Comparison of ENCODE assay signal across 8 mouse cellular contexts in the genomic region with DNA sequence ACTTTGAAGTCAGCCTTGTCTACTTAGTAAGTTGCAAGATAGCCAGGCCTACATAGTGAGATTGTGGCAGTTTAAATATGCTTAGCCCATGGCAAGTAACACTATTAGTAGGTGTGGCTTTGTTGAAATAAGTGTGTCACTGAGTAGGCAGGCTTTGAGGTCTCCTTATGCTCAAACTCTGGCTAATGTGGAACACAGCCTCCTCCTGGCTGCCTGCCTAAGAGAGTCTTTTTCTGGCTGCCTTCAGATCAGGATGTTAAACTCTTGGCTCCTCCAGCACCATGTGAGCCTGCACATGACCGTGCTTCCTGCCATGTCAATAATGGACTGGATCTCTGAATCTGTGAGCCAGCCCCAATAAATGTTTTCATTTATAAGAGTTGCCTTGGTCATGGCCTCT. TPM values are rescaled to one million over a fixed set of nuclear protein-coding genes. Genes with fewer than 3 reads are reported as not detected.
DNase-seq lines count a peak whose midpoint lies in the region.

No protein-coding gene starts in this region.

- peak; percentile 31 for DNase-seq in adrenal gland, postnatal 14 days
- DNase-seq in adrenal gland, adult 8-10 months = no peak
- DNase-seq in 3T3-L1 (ENCODE audit: low read depth, low spot score) = peak; percentile 79
- DNase-seq in gastrocnemius, postnatal 4 days (ENCODE audit: low spot score in 2 of 2) = peak; percentile 30 to 41
- DNase-seq in lung, postnatal 10 days = peak; percentile 24
- no peak for DNase-seq in thymus, postnatal 0 days (ENCODE audit: low spot score)
- DNase-seq in adrenal gland, adult 18-20 months (ENCODE audit: low spot score in 2 of 2) = no peak
- no peak for DNase-seq in yolk sac, embryonic 10.5 days (ENCODE audit: low spot score)

RNA-seq across cellular contexts. Expression of a gene that starts 8.5 kb away (rescaled TPM):
- 67.6 and 73.0 TPM in 2 replicates for total RNA-seq in adrenal gland, postnatal 14 days (2021)
- 100 to 1,000 TPM in 2 of 4 experiments, 10 to 100 TPM in 2; 81.3 to 111 (median 98.3) TPM for total RNA-seq in adrenal gland, adult 8-10 months (2022)
- 10 to 100 TPM; 65.8 to 72.2 TPM for total RNA-seq in gastrocnemius, postnatal 4 days (2021)
- polyA plus RNA-seq in thymus, postnatal 0 days (2015; fragmentation: Nextera tagmentation; extraction: Ambion mirVana) = 18.3 and 24.5 TPM in 2 replicates
- total RNA-seq in adrenal gland, adult 18-20 months (2021) = 10 to 100 TPM; 81.9 to 86.4 TPM

RNA-seq across cellular contexts. Expression of a gene that starts 29.3 kb away (rescaled TPM):
- total RNA-seq in adrenal gland, postnatal 14 days (2021) = 104 and 117 TPM in 2 replicates
- 100 to 1,000 TPM; 105 to 149 (median 127) TPM for total RNA-seq in adrenal gland, adult 8-10 months (2022)
- 10 to 100 TPM; 76.9 to 89.0 TPM for total RNA-seq in gastrocnemius, postnatal 4 days (2021)
- polyA plus RNA-seq in thymus, postnatal 0 days (2015; fragmentation: Nextera tagmentation; extraction: Ambion mirVana) = 43.0 and 50.3 TPM in 2 replicates
- 100 to 1,000 TPM; 109 to 126 TPM for total RNA-seq in adrenal gland, adult 18-20 months (2021)

Comparison
In these comparisons a context has a peak if more than half of its experiments do, and no peak if none do; other contexts are left out.
1. DNase-seq: peak in adrenal gland, postnatal 14 days (single experiment), 3T3-L1 (single experiment), gastrocnemius, postnatal 4 days (2 of 2) and lung, postnatal 10 days (single experiment); none in adrenal gland, adult 8-10 months (single experiment), thymus, postnatal 0 days (single experiment), adrenal gland, adult 18-20 months (0 of 2) and yolk sac, embryonic 10.5 days (single experiment).